Mouse (Mus musculus) hindbrain, embryonic 14.5 days (tissue): ENCODE measurements around the gene Abtb1. TPM values are rescaled to one million over a fixed set of nuclear protein-coding genes. Genes with fewer than 3 reads are reported as not detected.

Source experiments
- ATAC-seq: fragments of 200-750 bp; cut with Nextera tagmentation; 2 replicates; pipeline ENCODE4 v1.8.0; 2017; ENCODE audit warnings: moderate number of reproducible peaks, mild to moderate bottlenecking, moderate TSS enrichment, moderate library complexity; ENCODE audit not compliant: low FRiP score
- DNase-seq: peaks from one replicate; pipeline ENCODE4 v3.0.0-alpha.2; 2015; ENCODE audit warnings: low spot score
- H3K27ac ChIP-seq: fragments of 300-500 bp; sonication (generic); 2 replicates; pipeline ENCODE4 v1.5.1; 2014; ENCODE audit warnings: mild to moderate bottlenecking, moderate library complexity
- H3K27me3 ChIP-seq: fragments of 300-500 bp; sonication (generic); 2 replicates; pipeline ENCODE4 v1.6.1; 2014; ENCODE audit warnings: mild to moderate bottlenecking, low read length, mixed read lengths; ENCODE audit not compliant: control insufficient read depth, insufficient read depth
- H3K36me3 ChIP-seq: fragments of 300-500 bp; sonication (generic); replicated peaks from 2 replicates; pipeline ENCODE4 v1.6.1; 2014; ENCODE audit not compliant: control insufficient read depth, insufficient read depth
- H3K4me1 ChIP-seq: fragments of 300-500 bp; sonication (generic); replicated peaks from 2 replicates; pipeline ENCODE4 v1.6.1; 2014; ENCODE audit warnings: antibody characterized with exemption, low read length, mixed read lengths; ENCODE audit not compliant: control insufficient read depth, insufficient read depth
- H3K4me2 ChIP-seq: fragments of 300-500 bp; sonication (generic); replicated peaks from 2 replicates; pipeline ENCODE4 v1.6.1; 2014; ENCODE audit warnings: mild to moderate bottlenecking, moderate library complexity
- H3K4me3 ChIP-seq: fragments of 300-500 bp; sonication (generic); replicated peaks from 2 replicates; pipeline ENCODE4 v1.5.1; 2014; ENCODE audit warnings: mild to moderate bottlenecking, low read length
- H3K9ac ChIP-seq: fragments of 300-500 bp; sonication (generic); 2 replicates; pipeline ENCODE4 v1.6.1; 2014
- H3K9me3 ChIP-seq: fragments of 300-500 bp; sonication (generic); 2 replicates; pipeline ENCODE4 v1.6.1; 2016; ENCODE audit warnings: low read length; ENCODE audit not compliant: control insufficient read depth
- WGBS: fragments of 180-500 bp; shearing (Covaris S2); extraction: QIAGEN DNeasy Blood & Tissue Kit; methylation state at CpG from one replicate; pipeline ENCODE4 v1.1.7; 2014; 5-methylcytosine and 5-hydroxymethylcytosine counted together
- polyA plus RNA-seq: library from polyadenylated mRNA; unstranded; fragments of >200 nt; fragmentation: Nextera tagmentation; extraction: Ambion mirVana; gene quantifications from 2 replicates; pipeline ENCODE4 v1.2.1, GENCODE M21; 2014

The Abtb1 gene
- polyA plus RNA-seq, 1 experiment from 2014 or later: 33.8 TPM

- no peak overlapping the region for H3K9ac ChIP-seq
- no peaks in the 10 kb centered on the region for H3K9me3 ChIP-seq
- no peak overlapping the region for H3K4me3 ChIP-seq
- no peak overlapping the region for H3K4me2 ChIP-seq
- H3K27ac ChIP-seq: no peak overlapping the region
- no peaks in the 10 kb centered on the region for H3K27me3 ChIP-seq
- DNase-seq (no peak), ATAC-seq (no peak)
- no peaks in the 10 kb centered on the region for H3K4me1 ChIP-seq
- peaks cover 86% of the 10 kb centered on the region for H3K36me3 ChIP-seq
- 64% methylated on average over 7 of the region's 7 CpGs for WGBS
These were observed 16.6 kb upstream of the Abtb1 start for GRCm38 (mm10) chr6:88858341-88858740.

- Histone ChIP-seq H3K27me3 (no peaks in the 10 kb centered on the region), H3K9ac (no peak overlapping the region), H3K36me3 (peaks cover 85% of the 10 kb centered on the region), H3K9me3 (no peaks in the 10 kb centered on the region), H3K4me2 (no peak overlapping the region), H3K4me1 (no peaks in the 10 kb centered on the region), H3K27ac (no peak overlapping the region), H3K4me3 (no peak overlapping the region)
- WGBS: 88% methylated on average over 6 of the region's 6 CpGs
- ATAC-seq: no peak
- DNase-seq: no peak
These were observed 16.0 kb upstream of the Abtb1 start for GRCm38 (mm10) chr6:88857830-88858229.

GRCm38 (mm10) chr6:88857249-88857648, 15.5 kb upstream of the Abtb1 start:
- H3K4me2 ChIP-seq: no peak overlapping the region
- no peaks in the 10 kb centered on the region for H3K9me3 ChIP-seq
- no peak overlapping the region for H3K27ac ChIP-seq
- no peak overlapping the region for H3K4me3 ChIP-seq
- ATAC-seq (no peak), DNase-seq (no peak)
- H3K4me1 ChIP-seq: no peaks in the 10 kb centered on the region
- H3K27me3 ChIP-seq: no peaks in the 10 kb centered on the region
- WGBS: 40% methylated on average over 9 of the region's 9 CpGs
- H3K9ac ChIP-seq: no peak overlapping the region; the same call in 1 of the 2 replicates
- peaks cover 84% of the 10 kb centered on the region for H3K36me3 ChIP-seq

GRCm38 (mm10) chr6:88855636-88856035, 13.9 kb upstream of the Abtb1 start:
- Histone ChIP-seq H3K9ac (no peak overlapping the region), H3K9me3 (no peaks in the 10 kb centered on the region), H3K4me2 (no peak overlapping the region), H3K36me3 (peaks cover 78% of the 10 kb centered on the region), H3K27ac (no peak overlapping the region), H3K4me1 (no peaks in the 10 kb centered on the region), H3K27me3 (no peaks in the 10 kb centered on the region), H3K4me3 (no peak overlapping the region)
- DNase-seq: peak; percentile 86
- 0 out of 2 replicates have a peak, but pooled peaks have one; percentile 35 for ATAC-seq
- WGBS: 26% methylated on average over 5 of the region's 5 CpGs

GRCm38 (mm10) chr6:88854509-88854908, 12.7 kb upstream of the Abtb1 start:
- no peaks in the 10 kb centered on the region for H3K4me1 ChIP-seq
- ATAC-seq: no peak
- H3K4me2 ChIP-seq: no peak overlapping the region
- WGBS: 77% methylated on average over 5 of the region's 5 CpGs
- H3K9me3 ChIP-seq: no peaks in the 10 kb centered on the region
- peaks cover 78% of the 10 kb centered on the region for H3K36me3 ChIP-seq
- no peak overlapping the region for H3K4me3 ChIP-seq
- DNase-seq: no peak
- no peak overlapping the region for H3K9ac ChIP-seq
- H3K27ac ChIP-seq: no peak overlapping the region
- no peaks in the 10 kb centered on the region for H3K27me3 ChIP-seq

GRCm38 (mm10) chr6:88850034-88850433, 8.2 kb upstream of the Abtb1 start:
- H3K36me3 ChIP-seq: peaks cover 90% of the 10 kb centered on the region
- no peak for DNase-seq
- H3K9me3 ChIP-seq: no peaks in the 10 kb centered on the region
- no peak overlapping the region for H3K4me3 ChIP-seq
- no peak for ATAC-seq
- H3K9ac ChIP-seq: no peak overlapping the region
- no peak overlapping the region for H3K4me2 ChIP-seq
- H3K27me3 ChIP-seq: no peaks in the 10 kb centered on the region
- no peaks in the 10 kb centered on the region for H3K4me1 ChIP-seq
- H3K27ac ChIP-seq: no peak overlapping the region
- 88% methylated on average over 7 of the region's 7 CpGs for WGBS

- no peak for DNase-seq
- Histone ChIP-seq H3K27ac (no peak overlapping the region), H3K4me1 (no peaks in the 10 kb centered on the region), H3K4me2 (no peak overlapping the region), H3K9me3 (no peaks in the 10 kb centered on the region), H3K4me3 (no peak overlapping the region), H3K27me3 (no peaks in the 10 kb centered on the region), H3K9ac (no peak overlapping the region), H3K36me3 (peaks cover 91% of the 10 kb centered on the region)
- 52% methylated on average over 4 of the region's 4 CpGs for WGBS
- ATAC-seq: no peak
These were observed 7.5 kb upstream of the Abtb1 start for GRCm38 (mm10) chr6:88849270-88849669.

- Histone ChIP-seq H3K27ac (no peak overlapping the region), H3K9ac (no peak overlapping the region), H3K9me3 (no peaks in the 10 kb centered on the region), H3K4me2 (no peak overlapping the region), H3K4me1 (no peaks in the 10 kb centered on the region), H3K27me3 (no peaks in the 10 kb centered on the region), H3K4me3 (no peak overlapping the region), H3K36me3 (peaks cover 86% of the 10 kb centered on the region)
- ATAC-seq (no peak), DNase-seq (no peak)
- WGBS: 66% methylated on average over 2 of the region's 2 CpGs
These were observed 5.8 kb upstream of the Abtb1 start for GRCm38 (mm10) chr6:88847571-88847970.

- no peaks in the 10 kb centered on the region for H3K9me3 ChIP-seq
- H3K4me1 ChIP-seq: peaks cover 10% of the 10 kb centered on the region
- 85% methylated on average over 7 of the region's 7 CpGs for WGBS
- ATAC-seq (no peak), DNase-seq (no peak)
- H3K27me3 ChIP-seq: no peaks in the 10 kb centered on the region
- no peak overlapping the region for H3K9ac ChIP-seq
- H3K36me3 ChIP-seq: peaks cover 67% of the 10 kb centered on the region
- H3K4me2 ChIP-seq: no peak overlapping the region
- H3K27ac ChIP-seq: no peak overlapping the region
- H3K4me3 ChIP-seq: no peak overlapping the region
These were observed 3.2 kb upstream of the Abtb1 start for GRCm38 (mm10) chr6:88844901-88845565.
